Mouse (Mus musculus): ENCODE results near the gene Atp9a.

Gene Atp9a

GRCm38 (mm10) chr2:168683520-168684150, 58.6 kb downstream of the Atp9a start:
- DNase-seq (ENCODE audit: extremely low read depth, insufficient read length, low spot score), result no peak

DNA sequence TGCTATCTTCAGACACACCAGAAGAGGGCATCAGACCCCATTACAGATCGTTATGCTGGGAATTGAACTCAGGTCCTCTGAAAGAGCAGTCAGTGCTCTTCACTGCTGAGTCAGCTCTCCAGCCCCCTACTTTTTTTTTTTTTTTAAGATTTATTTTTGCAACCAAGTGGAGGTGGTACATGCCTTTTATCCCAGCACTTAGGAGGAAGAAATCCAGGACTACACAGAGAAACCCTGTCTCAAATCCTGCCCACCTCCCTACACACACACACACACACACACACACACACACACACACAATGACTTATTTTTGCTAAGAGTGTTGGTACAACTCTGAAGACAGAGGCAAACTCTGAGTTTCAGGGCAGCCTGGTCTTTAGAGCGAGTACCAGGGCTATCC, 59.5 kb downstream of the Atp9a start:
- no peak for DNase-seq (ENCODE audit: extremely low read depth, insufficient read length, low spot score)

GRCm38 (mm10) chr2:168681531-168681930, 60.7 kb downstream of the Atp9a start:
- DNase-seq (ENCODE audit: extremely low read depth, insufficient read length, low spot score), result no peak

DNA sequence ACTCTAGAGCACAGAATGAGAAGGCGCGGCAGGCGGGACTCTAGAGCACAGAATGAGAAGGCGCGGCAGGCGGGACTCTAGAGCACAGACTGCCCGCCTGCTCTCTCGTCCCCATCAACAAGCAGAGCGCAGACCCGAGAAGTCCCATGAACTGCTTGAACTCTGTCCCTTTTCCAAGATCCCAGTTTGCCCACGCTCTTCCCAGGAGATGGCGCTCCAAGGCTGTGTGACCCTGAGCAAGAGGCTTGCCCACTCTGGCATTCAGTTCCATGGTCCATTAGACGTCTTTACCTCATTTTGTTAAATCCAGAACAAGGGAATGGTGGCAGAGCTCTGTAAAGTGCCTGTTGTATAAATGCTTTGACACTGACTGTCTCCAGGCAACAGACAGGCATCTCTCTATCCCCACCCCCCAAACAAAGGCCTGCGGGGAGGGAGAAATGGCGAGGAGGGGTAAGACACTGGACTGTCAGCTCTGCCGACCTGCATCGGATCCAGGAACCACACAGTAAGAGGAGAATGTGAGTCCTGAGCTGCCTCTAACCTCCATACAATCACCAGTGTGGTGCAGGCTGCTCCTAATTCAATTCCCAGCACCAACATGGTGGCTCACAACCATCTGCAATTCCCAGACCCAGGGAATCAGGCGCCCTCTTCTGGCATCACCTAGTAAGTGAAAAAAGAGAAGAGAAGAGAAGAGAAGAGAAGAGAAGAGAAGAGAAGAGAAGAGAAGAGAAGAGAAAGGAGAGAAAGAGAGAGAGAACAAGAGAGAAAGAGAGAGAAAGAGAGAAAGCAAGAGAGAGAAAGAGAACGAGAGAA, 62.6 kb downstream of the Atp9a start:
- DNase-seq (ENCODE audit: extremely low read depth, insufficient read length, low spot score), result no peak

GRCm38 (mm10) chr2:168678662-168679294, 63.4 kb downstream of the Atp9a start:
- DNase-seq (ENCODE audit: extremely low read depth, insufficient read length, low spot score), result no peak

DNA sequence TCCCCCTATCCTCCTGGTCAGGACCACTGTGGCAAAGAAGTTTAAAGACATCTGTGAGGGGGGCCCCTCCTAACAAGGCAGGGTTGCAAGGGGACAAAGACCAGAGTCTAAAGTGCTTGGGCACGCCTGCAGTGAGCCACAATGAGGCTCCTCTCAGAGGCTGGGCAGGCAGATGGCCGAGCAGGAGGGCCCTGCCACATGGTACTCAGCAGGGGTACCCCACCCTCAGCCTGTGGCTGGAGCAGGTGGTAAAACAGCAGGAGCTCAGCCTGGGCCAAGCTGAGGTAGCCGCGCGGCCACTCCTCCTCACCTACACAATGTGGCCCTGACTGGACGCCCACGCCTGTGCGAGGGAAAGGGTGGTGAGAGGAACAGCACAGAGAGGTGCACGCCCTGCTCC, 64.6 kb downstream of the Atp9a start:
- DNase-seq (ENCODE audit: extremely low read depth, insufficient read length, low spot score), result no peak

- no peak for DNase-seq (ENCODE audit: extremely low read depth, insufficient read length, low spot score)
Observed at GRCm38 (mm10) chr2:168671724-168672123, 70.5 kb downstream of the Atp9a start.

DNA sequence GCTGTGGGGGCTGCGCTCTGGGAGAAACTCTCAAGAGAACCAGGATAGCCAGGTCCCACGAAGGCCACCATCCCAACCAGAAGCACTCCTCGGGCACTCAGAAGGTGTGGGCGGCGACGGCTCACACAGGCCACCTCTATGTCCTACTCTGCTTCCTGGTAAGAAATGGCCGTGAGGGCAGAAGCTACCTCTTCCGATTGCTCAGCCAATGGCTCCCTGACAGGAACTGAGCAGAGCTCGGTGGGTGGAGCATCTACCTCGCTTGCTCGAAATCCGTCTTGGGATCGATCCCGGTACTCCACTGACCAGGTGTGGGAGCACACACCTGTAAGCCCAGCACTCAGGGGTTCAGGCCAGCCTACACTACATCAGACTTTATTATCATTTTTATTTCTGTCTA, 72.0 kb downstream of the Atp9a start:
- DNase-seq (ENCODE audit: extremely low read depth, insufficient read length, low spot score), result no peak

DNA sequence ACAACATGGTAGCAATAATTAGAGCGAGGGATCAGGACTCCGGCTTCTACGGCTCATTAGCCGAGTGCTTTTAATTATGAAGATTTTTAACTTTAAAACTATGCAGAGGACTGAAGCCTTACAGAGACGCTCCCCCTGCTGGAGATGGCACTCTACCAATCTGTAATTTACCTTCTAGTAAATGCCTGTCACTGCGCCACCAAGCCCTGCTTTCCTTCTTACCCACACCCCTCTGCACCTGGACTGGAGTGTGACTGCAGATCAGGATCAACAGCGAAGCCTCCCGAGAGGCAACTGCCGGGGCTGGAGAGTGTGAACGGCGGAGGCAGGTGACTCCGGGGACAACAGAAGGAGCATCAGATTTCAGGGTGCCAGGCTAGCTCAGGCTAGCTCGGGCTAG, 72.4 kb downstream of the Atp9a start:
- DNase-seq (ENCODE audit: extremely low read depth, insufficient read length, low spot score), result no peak

- no peak for DNase-seq (ENCODE audit: extremely low read depth, insufficient read length, low spot score)
Observed at GRCm38 (mm10) chr2:168667745-168668144, 74.5 kb downstream of the Atp9a start.

GRCm38 (mm10) chr2:168665680-168666079, 76.5 kb downstream of the Atp9a start:
- DNase-seq (ENCODE audit: extremely low read depth, insufficient read length, low spot score), result no peak

GRCm38 (mm10) chr2:168663716-168664115, 78.5 kb downstream of the Atp9a start:
- DNase-seq (ENCODE audit: extremely low read depth, insufficient read length, low spot score), result no peak

DNA sequence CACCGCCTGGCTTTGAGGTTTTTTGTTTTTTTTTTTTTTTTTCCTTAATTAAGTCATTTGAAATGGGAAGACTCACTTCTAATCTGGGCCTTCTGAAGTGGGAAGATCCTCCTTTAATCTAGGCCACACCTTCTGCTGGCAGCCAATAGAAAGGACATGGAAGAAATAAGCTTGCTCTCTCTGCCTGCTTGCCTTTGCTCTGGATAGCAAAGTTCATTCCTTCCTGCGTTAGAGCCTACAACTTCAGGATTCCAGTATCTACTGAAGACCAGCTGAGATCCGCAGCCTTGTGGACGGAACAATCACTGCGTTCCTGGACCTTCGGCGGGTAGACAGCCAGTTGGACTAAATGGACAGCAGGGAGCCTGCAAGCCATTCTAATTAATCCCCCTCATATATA, 79.0 kb downstream of the Atp9a start:
- DNase-seq (ENCODE audit: extremely low read depth, insufficient read length, low spot score), result no peak

DNA sequence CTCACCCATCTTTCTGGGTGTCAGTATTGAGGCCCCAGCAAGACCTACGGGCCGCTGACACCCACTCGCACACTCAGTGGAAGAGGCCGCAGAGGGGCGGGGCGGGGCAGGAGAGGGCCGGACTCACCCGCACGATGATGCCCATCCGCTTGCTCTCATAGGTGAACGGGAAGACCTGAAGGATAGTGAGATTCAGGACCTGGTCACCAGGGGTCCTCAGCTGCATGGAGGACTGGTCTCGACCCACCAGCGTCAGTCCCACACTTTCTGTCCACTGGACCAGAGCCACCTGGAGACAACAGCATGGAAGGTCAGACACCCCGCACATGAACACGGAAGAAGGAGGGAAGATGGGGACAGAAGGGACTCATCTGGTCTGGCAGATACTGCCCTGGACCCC, 80.4 kb downstream of the Atp9a start:
- no peak for DNase-seq (ENCODE audit: extremely low read depth, insufficient read length, low spot score)

DNA sequence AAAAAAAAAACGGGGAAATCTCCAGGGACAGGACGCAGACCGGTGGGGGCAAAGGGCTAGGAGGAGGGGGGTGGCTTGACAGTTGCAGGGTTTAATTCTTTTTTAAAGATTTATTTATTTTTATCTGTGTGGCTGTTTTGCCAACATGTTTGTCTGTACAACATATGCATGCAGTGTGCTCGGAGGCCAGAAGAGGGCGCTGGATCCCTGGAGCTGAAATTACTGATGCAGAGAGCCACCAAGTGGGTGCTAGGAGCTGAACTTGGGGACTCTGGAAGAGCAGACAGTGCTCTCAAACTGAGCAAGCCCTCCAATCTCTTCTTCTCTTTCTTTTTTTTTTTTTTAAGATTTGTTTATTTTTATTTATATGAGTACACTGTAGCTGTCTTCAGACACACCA, 81.9 kb downstream of the Atp9a start:
- DNase-seq (ENCODE audit: extremely low read depth, insufficient read length, low spot score), result no peak

DNA sequence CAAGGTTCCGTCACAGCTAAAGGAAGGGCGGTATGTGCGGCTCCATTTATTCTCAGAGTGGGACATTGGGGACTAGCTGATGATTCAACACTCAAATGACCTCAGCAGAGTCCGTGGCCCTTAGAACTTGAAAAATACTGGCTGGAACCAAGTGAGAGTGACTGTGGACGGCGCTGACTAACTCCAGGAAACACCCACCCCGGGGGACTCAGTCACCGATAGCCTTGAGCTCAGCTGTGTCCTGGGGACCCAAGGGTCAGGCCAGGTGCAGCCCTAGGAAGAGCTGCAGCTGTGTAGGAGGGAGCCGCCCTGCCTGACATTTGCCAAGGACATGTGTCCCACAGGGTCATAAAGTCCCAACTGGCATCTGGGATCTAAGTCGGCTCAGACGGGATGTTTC, 83.7 kb downstream of the Atp9a start:
- no peak for DNase-seq (ENCODE audit: extremely low read depth, insufficient read length, low spot score)

- DNase-seq (ENCODE audit: extremely low read depth, insufficient read length, low spot score), result no peak
Observed at GRCm38 (mm10) chr2:168656569-168657308, 85.5 kb downstream of the Atp9a start.

DNA sequence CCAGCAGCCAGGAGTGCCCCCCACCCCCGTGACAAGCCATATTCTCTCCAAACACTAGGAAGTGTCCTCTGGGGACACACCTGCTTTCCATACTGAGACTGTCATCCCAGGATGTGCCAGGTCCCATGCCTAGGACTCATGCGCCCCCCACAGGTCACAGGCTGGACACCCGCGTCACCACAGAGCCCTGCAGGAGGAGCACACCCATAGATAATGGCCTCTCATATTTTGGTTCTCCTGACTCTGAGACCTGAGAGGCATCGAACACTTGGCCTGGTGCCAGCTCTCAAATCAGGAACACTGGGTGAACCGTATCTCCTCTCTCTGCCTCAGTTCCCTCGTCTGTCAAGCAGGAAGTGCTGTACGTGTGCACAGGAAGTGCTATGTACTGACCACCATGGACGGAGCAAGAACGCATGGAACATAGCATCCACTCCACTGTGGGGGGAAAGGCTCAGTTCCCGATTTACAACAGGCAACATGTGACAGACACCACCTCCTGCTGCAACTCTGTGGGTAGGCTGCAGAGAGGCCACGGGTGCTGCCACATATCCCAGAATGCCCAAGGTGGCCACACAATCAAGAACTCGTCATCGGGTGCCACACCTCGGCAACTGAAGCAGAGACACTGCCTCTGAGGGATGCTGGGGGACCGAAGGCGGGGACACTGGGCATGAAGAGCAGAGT, 87.1 kb downstream of the Atp9a start:
- DNase-seq (ENCODE audit: extremely low read depth, insufficient read length, low spot score), result no peak

DNA sequence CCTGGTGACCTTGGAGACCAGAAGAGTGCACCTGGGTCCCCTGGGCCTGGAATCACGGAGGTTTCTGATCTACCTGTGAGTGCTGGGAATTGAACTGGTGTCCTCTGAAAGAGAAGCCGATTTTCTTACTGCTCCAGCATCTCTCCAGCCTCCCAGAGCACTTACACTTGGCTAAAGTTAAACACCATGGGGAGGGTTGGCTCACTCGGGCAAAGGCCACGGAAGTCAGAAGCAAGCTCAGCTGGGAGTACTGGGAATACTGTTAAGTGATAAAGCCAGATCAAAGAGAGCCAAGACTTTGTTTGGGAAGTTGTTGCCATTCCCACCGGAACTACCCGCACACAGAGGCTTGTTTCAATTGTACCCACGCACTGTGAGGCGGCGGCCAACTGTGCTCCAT, 87.7 kb downstream of the Atp9a start:
- DNase-seq (ENCODE audit: extremely low read depth, insufficient read length, low spot score), result no peak

- peak; percentile 40 for DNase-seq (ENCODE audit: extremely low read depth, insufficient read length, low spot score)
Observed at GRCm38 (mm10) chr2:168651757-168652156, 90.5 kb downstream of the Atp9a start.

- peak; percentile 43 for DNase-seq (ENCODE audit: extremely low read depth, insufficient read length, low spot score)
Observed at GRCm38 (mm10) chr2:168648171-168648570, 94.0 kb downstream of the Atp9a start.
